Mouse (Mus musculus) urinary bladder, postnatal 0 days (tissue): ENCODE data around the gene Churc1. TPM values are rescaled to one million over a fixed set of nuclear protein-coding genes. Genes with fewer than 3 reads are reported as not detected.

Source experiments
- polyA plus RNA-seq: library from polyadenylated mRNA; unstranded; fragments of >200 nt; fragmentation: Nextera tagmentation; extraction: Ambion mirVana; gene quantifications from 2 replicates; pipeline ENCODE4 v1.2.1, GENCODE M21; 2015

Churc1 gene
- polyA plus RNA-seq: 156 and 191 TPM in 2 replicates

DNA sequence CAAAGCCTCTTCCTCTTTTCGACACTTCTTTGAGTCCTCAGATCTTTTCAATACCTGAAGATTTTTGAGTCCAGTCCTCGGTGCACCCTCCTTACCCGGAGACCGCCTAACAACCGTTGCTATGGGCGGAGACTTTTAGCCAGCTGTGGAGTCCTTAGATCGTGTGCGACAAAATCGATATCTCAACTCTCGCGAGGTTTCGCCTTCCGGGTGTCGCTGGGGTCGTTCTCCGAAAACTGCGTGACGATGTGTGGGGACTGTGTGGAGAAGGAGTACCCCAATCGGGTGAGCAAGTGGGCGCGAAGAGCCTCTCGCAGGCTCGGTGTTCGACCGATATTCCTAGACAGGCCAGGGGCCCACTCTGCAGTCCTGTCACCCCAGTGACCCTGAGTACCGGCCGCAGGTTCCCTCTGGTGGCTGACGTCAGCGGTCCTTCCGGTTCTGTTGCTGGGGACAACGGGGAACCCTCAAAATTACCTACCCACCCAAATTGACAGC is at the start of gene Churc1, which contains the start of gene Fntb:
TSS of gene Churc1 (plus strand) at position 185 of the 498 bp plus-strand sequence.
TSS of gene Fntb (plus strand) at position 236 of the 498 bp plus-strand sequence.

DNA sequence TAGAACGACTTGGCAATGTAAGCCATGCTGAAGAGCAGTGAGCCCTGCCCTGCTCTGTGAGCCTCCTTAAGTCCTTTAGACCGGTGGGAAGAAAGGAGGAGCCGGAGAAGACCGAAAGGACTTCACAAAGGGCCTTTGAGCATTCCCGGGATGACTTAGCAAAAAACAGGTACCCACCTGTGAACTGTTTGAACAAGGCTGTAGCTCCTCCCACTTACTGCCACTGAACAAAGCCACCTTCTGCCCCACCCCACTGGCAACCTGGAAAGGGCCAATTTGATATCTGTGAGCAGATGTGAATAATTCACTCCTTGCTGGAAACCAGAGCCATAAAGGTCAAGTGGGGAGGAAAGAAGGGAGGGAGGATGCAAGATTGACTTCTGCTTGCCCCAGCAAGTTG is 30.0 kb downstream of the Churc1 start, which contains the start of gene Gpx2:
TSS of gene Gpx2 (minus strand) at position 205 of the 400 bp plus-strand sequence.

DNA sequence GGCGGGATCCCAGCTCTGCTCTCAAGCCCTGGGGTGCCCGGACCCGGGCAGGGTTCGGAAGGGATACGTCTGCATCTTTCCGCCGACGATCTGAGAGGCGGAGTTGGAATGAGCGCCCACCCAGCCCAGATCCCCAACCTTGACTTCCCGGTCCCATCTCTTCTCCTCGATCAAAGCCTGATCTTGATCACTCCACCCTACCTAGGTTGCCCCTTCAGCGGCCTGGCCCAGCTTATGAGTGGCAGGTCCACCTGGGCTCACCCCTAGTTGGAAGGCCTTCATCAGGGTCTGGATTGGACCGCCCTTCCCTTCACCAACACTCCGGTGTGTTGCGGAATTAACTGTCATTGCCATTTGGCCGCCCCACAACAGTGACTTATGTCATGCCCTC is 57.3 kb downstream of the Churc1 start, which contains the start of gene Rab15:
TSS of gene Rab15 (minus strand) at position 258 of the 391 bp plus-strand sequence.

Other genes starting within 250 kb of the Churc1 start
- 11.9 and 12.0 TPM in 2 replicates for gene Plekhg3, start 234.6 kb upstream of the Churc1 start, polyA plus RNA-seq
- 0.51 and 0.65 TPM in 2 replicates for gene Sptb, start 55.0 kb upstream of the Churc1 start, polyA plus RNA-seq
- gene Fntb, start 51 bp downstream of the Churc1 start, polyA plus RNA-seq: 16.6 and 17.2 TPM in 2 replicates
- 0.67 and 0.89 TPM in 2 replicates for gene Gpx2, start 30.0 kb downstream of the Churc1 start, polyA plus RNA-seq
- gene Rab15, start 57.4 kb downstream of the Churc1 start, polyA plus RNA-seq: 42.7 and 43.1 TPM in 2 replicates
- gene Max, start 196.7 kb downstream of the Churc1 start, polyA plus RNA-seq: 12.1 and 13.3 TPM in 2 replicates